Comparison of ENCODE assay signal across 8 mouse cellular contexts in the genomic region with DNA sequence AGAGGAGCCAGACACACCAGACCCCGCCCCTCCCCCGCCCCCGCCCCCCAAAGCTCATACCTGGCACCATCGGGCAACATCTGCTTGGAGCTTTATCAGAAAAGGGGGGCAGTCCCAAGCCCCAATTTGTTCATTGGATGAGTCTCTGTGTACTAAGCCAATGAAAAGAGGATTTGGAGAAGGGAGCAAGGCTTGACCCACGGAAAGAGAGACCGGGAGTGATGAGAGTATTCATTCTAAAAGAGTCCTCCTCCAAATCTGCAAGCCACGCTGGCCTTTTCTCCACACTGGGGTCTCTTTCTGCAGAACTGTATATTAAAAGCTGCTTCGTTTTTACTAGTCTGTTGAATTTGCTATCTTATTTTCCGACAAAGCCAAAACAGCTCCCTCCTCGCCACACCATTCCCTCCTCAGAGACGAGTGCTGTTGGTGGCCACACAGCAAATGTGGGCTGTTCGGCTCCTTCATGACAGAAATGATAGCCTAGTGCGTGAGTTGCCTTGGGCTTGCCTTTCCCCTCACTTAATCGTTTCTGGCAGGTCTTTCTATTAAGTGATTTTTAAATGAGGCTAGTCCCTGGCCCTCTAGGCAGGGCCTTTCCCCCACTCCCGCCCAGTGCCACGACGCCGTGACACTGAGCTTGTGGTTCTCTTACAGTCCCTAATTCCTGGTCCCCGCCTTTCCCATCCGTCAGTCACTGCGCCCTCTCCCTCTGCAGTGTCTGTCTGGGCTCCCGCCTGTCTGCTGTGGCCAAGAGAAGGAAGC. TPM values are rescaled to one million over a fixed set of nuclear protein-coding genes. Genes with fewer than 3 reads are reported as not detected.
DNase-seq lines count a peak whose midpoint lies in the region; ATAC-seq lines count a peak whose summit lies in the region.

No protein-coding gene starts in this region.

- peak; percentile 18 to 20 for DNase-seq in cerebellum, postnatal 10 days
- DNase-seq in cerebellum, adult 11 months, result no peak
- peak; percentile 65 for DNase-seq in ZHBTc4 (ENCODE audit: low read depth, low spot score)
- DNase-seq in hindbrain, embryonic 11.5 days (ENCODE audit: low spot score), result peak; percentile 46
- DNase-seq in midbrain, embryonic 11.5 days (ENCODE audit: low spot score, missing footprints), result peak; percentile 94
- no peak for DNase-seq in cerebellum, adult 9-11 months
- DNase-seq in c-Kit-positive CD71-positive TER-119-positive erythroid progenitor cells, embryonic 14.5 days (ENCODE audit: low spot score), result no peak

- no peak for ATAC-seq in hindbrain, embryonic 11.5 days (ENCODE audit: low FRiP score)
- ATAC-seq in midbrain, embryonic 11.5 days (ENCODE audit: low FRiP score), result peak; percentile 69; the same call in 1 of the 2 replicates
- no peak for ATAC-seq in megakaryocyte-erythroid progenitor cell, adult 5-6 weeks (replicated peaks; ENCODE audit: low FRiP score, low TSS enrichment, poor library complexity, severe bottlenecking)

- H3K36me3 ChIP-seq in hindbrain, embryonic 11.5 days (ENCODE audit: control insufficient read depth, insufficient read depth, low read length), result no peaks in the 10 kb centered on the region
- no peaks in the 10 kb centered on the region for H3K36me3 ChIP-seq in midbrain, embryonic 11.5 days (ENCODE audit: control insufficient read depth, insufficient read depth, low read length)

- no peaks in the 10 kb centered on the region for H3K9me3 ChIP-seq in hindbrain, embryonic 11.5 days (ENCODE audit: control insufficient read depth, low read length)
- no peaks in the 10 kb centered on the region for H3K9me3 ChIP-seq in midbrain, embryonic 11.5 days (ENCODE audit: control insufficient read depth, low read length)

- H3K9ac ChIP-seq in hindbrain, embryonic 11.5 days (ENCODE audit: low read depth, low read length), result no peak overlapping the region
- H3K9ac ChIP-seq in midbrain, embryonic 11.5 days (ENCODE audit: low read length), result peak overlapping the region; percentile 24; the same call in 1 of the 2 replicates

- 20% methylated on average over 22 of the region's 22 CpGs for WGBS in hindbrain, embryonic 11.5 days
- 16% methylated on average over 22 of the region's 22 CpGs for WGBS in midbrain, embryonic 11.5 days

- H3K4me3 ChIP-seq in hindbrain, embryonic 11.5 days (ENCODE audit: low read depth, low read length), result no peak overlapping the region
- H3K4me3 ChIP-seq in midbrain, embryonic 11.5 days (ENCODE audit: low read depth, low read length), result peak overlapping the region; percentile 10; the same call in 1 of the 2 replicates

- no peak overlapping the region for H3K27ac ChIP-seq in hindbrain, embryonic 11.5 days (ENCODE audit: low read depth, low read length)
- 0 out of 2 replicates have a peak overlapping the region, but pooled peaks have one; percentile 14 for H3K27ac ChIP-seq in midbrain, embryonic 11.5 days (ENCODE audit: low read depth, low read length)

- H3K27me3 ChIP-seq in hindbrain, embryonic 11.5 days (ENCODE audit: control insufficient read depth, insufficient read depth, low read length), result no peaks in the 10 kb centered on the region
- H3K27me3 ChIP-seq in midbrain, embryonic 11.5 days (ENCODE audit: control insufficient read depth, insufficient read depth, low read length), result no peaks in the 10 kb centered on the region

- no peaks in the 10 kb centered on the region for H3K4me1 ChIP-seq in hindbrain, embryonic 11.5 days (replicated peaks; ENCODE audit: control insufficient read depth, insufficient read depth, low read length)
- peaks cover 15% of the 10 kb centered on the region; the same call in 1 of the 2 replicates for H3K4me1 ChIP-seq in midbrain, embryonic 11.5 days (ENCODE audit: control insufficient read depth, insufficient read depth, low read length)

- H3K4me2 ChIP-seq in hindbrain, embryonic 11.5 days (replicated peaks; ENCODE audit: low read depth, low read length), result no peak overlapping the region
- H3K4me2 ChIP-seq in midbrain, embryonic 11.5 days, result peak overlapping the region; percentile 32

RNA-seq across cellular contexts. Expression of gene Frmd6, which starts 41.7 kb away (rescaled TPM):
- 18.5 and 23.5 TPM in 2 replicates for polyA plus RNA-seq in hindbrain, embryonic 11.5 days (2014; fragmentation: Nextera tagmentation; extraction: Ambion mirVana)
- polyA plus RNA-seq in midbrain, embryonic 11.5 days (2014; fragmentation: Nextera tagmentation; extraction: Ambion mirVana), result 15.9 and 20.1 TPM in 2 replicates
- 3.0 and 3.6 TPM in 2 replicates for total RNA-seq in megakaryocyte-erythroid progenitor cell, adult 5-6 weeks (2014; fragmentation: Nextera tagmentation)
- total RNA-seq in megakaryocyte-erythroid progenitor cell, adult 5-6 weeks (2017), result 2.3 and 5.4 TPM in 2 replicates

Comparison
In these comparisons a context has a peak if more than half of its experiments do, and no peak if none do; other contexts are left out.
1. DNase-seq: peak in cerebellum, postnatal 10 days (2 of 2), ZHBTc4 (single experiment), hindbrain, embryonic 11.5 days (single experiment) and midbrain, embryonic 11.5 days (single experiment); none in cerebellum, adult 11 months (single experiment), cerebellum, adult 9-11 months (single experiment) and c-Kit-positive CD71-positive TER-119-positive erythroid progenitor cells, embryonic 14.5 days (single experiment).